Mouse (Mus musculus) cerebellum, adult 2 months (tissue): ENCODE results near the gene Plce1. TPM values are rescaled to one million over a fixed set of nuclear protein-coding genes. Genes with fewer than 3 reads are reported as not detected.

Source experiments
- DNase-seq, 2 experiments: peaks; one replicate each; pipeline ENCODE4 v3.0.0; 2021
- H3K27ac ChIP-seq: fragments of 200-500 bp; 2 replicates; pipeline ENCODE4 v1.5.1; 2012; ENCODE audit warnings: low read length, control low read depth, inconsistent platforms; ENCODE audit not compliant: insufficient read depth
- H3K27me3 ChIP-seq: fragments of 200-500 bp; 2 replicates; pipeline ENCODE4 v1.6.1; 2012; ENCODE audit warnings: inconsistent platforms, mild to moderate bottlenecking, low read length, moderate library complexity; ENCODE audit not compliant: control insufficient read depth, insufficient read depth
- H3K4me1 ChIP-seq: fragments of 200-500 bp; 2 replicates; pipeline ENCODE4 v1.6.1; 2011; ENCODE audit warnings: low read length; ENCODE audit not compliant: control insufficient read depth, insufficient read depth
- H3K4me3 ChIP-seq: fragments of 200-500 bp; replicated peaks from 2 replicates; pipeline ENCODE3; 2011; ENCODE audit warnings: mild to moderate bottlenecking, low read depth, low read length, control low read depth; ENCODE audit not compliant: insufficient read depth
- CTCF ChIP-seq: fragments of 200-500 bp; IDR thresholded peaks from 2 replicates; pipeline ENCODE4 v1.5.1; 2011; ENCODE audit warnings: low read depth, mild to moderate bottlenecking, control low read depth, low read length, moderate library complexity, borderline replicate concordance; ENCODE audit not compliant: insufficient read depth
- POLR2A ChIP-seq: fragments of 200-500 bp; IDR thresholded peaks from 2 replicates; pipeline ENCODE4 v1.6.1; 2011; ENCODE audit warnings: low read length, control low read depth, borderline replicate concordance; ENCODE audit not compliant: insufficient read depth
- WGBS: fragments of 180-500 bp; shearing (Covaris S2); methylation state at CpG from one replicate; pipeline ENCODE4 v1.1.7; 2018; 5-methylcytosine and 5-hydroxymethylcytosine counted together
- polyA plus RNA-seq: library from polyadenylated mRNA; depleted of rRNA; stranded (reverse); fragments of >200 nt; gene quantifications from 2 replicates; pipeline ENCODE4 v1.2.3, GENCODE M21; 2012

Plce1 gene
- polyA plus RNA-seq, 1 experiment: 9.7 TPM

GRCm38 (mm10) chr19:38578554-38579146 is 97.7 kb downstream of the Plce1 start:
- no peak overlapping the region for H3K4me3 ChIP-seq
- no peak for DNase-seq
- H3K4me1 ChIP-seq: no peaks in the 10 kb centered on the region
- 41% methylated on average over 8 of the region's 8 CpGs for WGBS
- H3K27ac ChIP-seq: no peak overlapping the region
- no peaks in the 10 kb centered on the region for H3K27me3 ChIP-seq
- TF ChIP-seq CTCF (no peak), POLR2A (no peak)

- no peak for DNase-seq
- no peak overlapping the region for H3K4me3 ChIP-seq
- WGBS: 94% methylated on average over 1 of the region's 1 CpGs
- H3K27me3 ChIP-seq: no peaks in the 10 kb centered on the region
- TF ChIP-seq POLR2A (no peak), CTCF (no peak)
- no peaks in the 10 kb centered on the region for H3K4me1 ChIP-seq
- H3K27ac ChIP-seq: no peak overlapping the region
Measured at GRCm38 (mm10) chr19:38582861-38583260, 102.0 kb downstream of the Plce1 start.

- H3K27ac ChIP-seq: no peak overlapping the region
- WGBS: 23% methylated on average over 5 of the region's 5 CpGs
Measured at GRCm38 (mm10) chr19:38587559-38587958, 106.7 kb downstream of the Plce1 start.

GRCm38 (mm10) chr19:38589466-38589865 is 108.6 kb downstream of the Plce1 start:
- Histone ChIP-seq H3K4me1 (no peaks in the 10 kb centered on the region), H3K4me3 (no peak overlapping the region), H3K27ac (no peak overlapping the region), H3K27me3 (no peaks in the 10 kb centered on the region)
- TF ChIP-seq CTCF (no peak), POLR2A (no peak)
- 80% methylated on average over 5 of the region's 5 CpGs for WGBS
- DNase-seq: no peak

More at GRCm38 (mm10) chr19:38587559-38587958, 106.7 kb downstream of the Plce1 start:
- H3K4me3 ChIP-seq: no peak overlapping the region
- TF ChIP-seq CTCF: no peak
- no peak for TF ChIP-seq POLR2A
- no peaks in the 10 kb centered on the region for H3K4me1 ChIP-seq
- H3K27me3 ChIP-seq: no peaks in the 10 kb centered on the region
- no peak for DNase-seq

- H3K27me3 ChIP-seq: no peaks in the 10 kb centered on the region
- no peak for DNase-seq
- 80% methylated on average over 8 of the region's 8 CpGs for WGBS
- no peak overlapping the region for H3K4me3 ChIP-seq
- no peak for TF ChIP-seq CTCF
- no peak for TF ChIP-seq POLR2A
- H3K27ac ChIP-seq: no peak overlapping the region
- no peaks in the 10 kb centered on the region for H3K4me1 ChIP-seq
Measured at GRCm38 (mm10) chr19:38589941-38590340, 109.0 kb downstream of the Plce1 start.

GRCm38 (mm10) chr19:38592566-38593224 is 111.8 kb downstream of the Plce1 start:
- Histone ChIP-seq H3K27me3 (no peaks in the 10 kb centered on the region), H3K27ac (no peak overlapping the region), H3K4me3 (no peak overlapping the region), H3K4me1 (no peaks in the 10 kb centered on the region)
- WGBS: 40% methylated on average over 7 of the region's 7 CpGs
- no peak for DNase-seq
- no peak for TF ChIP-seq POLR2A

- no peak overlapping the region for H3K4me3 ChIP-seq
- no peaks in the 10 kb centered on the region for H3K4me1 ChIP-seq
- WGBS: 83% methylated on average over 12 of the region's 12 CpGs
- TF ChIP-seq POLR2A (no peak), CTCF (no peak)
- DNase-seq: no peak
- no peaks in the 10 kb centered on the region for H3K27me3 ChIP-seq
- H3K27ac ChIP-seq: no peak overlapping the region
Measured at GRCm38 (mm10) chr19:38593225-38593897, 112.5 kb downstream of the Plce1 start.

GRCm38 (mm10) chr19:38596096-38596495 is 115.2 kb downstream of the Plce1 start:
- TF ChIP-seq POLR2A: no peak
- no peak for TF ChIP-seq CTCF
- H3K27me3 ChIP-seq: no peaks in the 10 kb centered on the region
- no peak overlapping the region for H3K27ac ChIP-seq
- no peak for DNase-seq
- no peak overlapping the region for H3K4me3 ChIP-seq
- H3K4me1 ChIP-seq: no peaks in the 10 kb centered on the region; the same call in 1 of the 2 replicates
- 92% methylated on average over 4 of the region's 4 CpGs for WGBS
